18 mouse cellular contexts compared by ENCODE assay signal in genomic region chr2:93495170-93495569, GRCm38 (mm10).
"Had no signal": no experiment of that assay in that cellular context is flagged by ENCODE, and none has a peak within 500 bp of the region (broad histone marks: within the 10 kb centered on the region; RNA-seq: fewer than 3 reads in every experiment).

No protein-coding gene starts in this region.

- H3K4me2 ChIP-seq: limb, embryonic 13.5 days; liver, embryonic 15.5 days; lung, embryonic 14.5 days; midbrain, embryonic 12.5 days; neural tube, embryonic 12.5 days had no signal

- H3K4me1 ChIP-seq: liver, embryonic 15.5 days; megakaryocyte, embryonic 14.5 days; midbrain, embryonic 12.5 days had no signal

- H3K27ac ChIP-seq: kidney, postnatal 0 days; limb, embryonic 13.5 days; liver, embryonic 15.5 days; midbrain, embryonic 12.5 days; neural tube, embryonic 12.5 days had no signal

- H3K9me3 ChIP-seq: limb, embryonic 13.5 days; liver, embryonic 15.5 days; midbrain, embryonic 12.5 days; neural tube, embryonic 12.5 days had no signal

- DNase-seq: kidney, adult 9 months; kidney, postnatal 36 days; layer of hippocampus, adult 9-11 months; layer of hippocampus, postnatal 36 days; lung, embryonic 14.5 days; lung, postnatal 10 days; lung, postnatal 4 days; retina, postnatal 1 day; right cerebral cortex, postnatal 4 days; spleen, adult 18-20 months; thymus, adult 18-20 months; thymus, postnatal 14 days had no signal

- H3K27me3 ChIP-seq: liver, embryonic 15.5 days; midbrain, embryonic 12.5 days; neural tube, embryonic 12.5 days had no signal

- H3K36me3 ChIP-seq: limb, embryonic 13.5 days; liver, embryonic 15.5 days; midbrain, embryonic 12.5 days; neural tube, embryonic 12.5 days had no signal

- H3K4me3 ChIP-seq: limb, embryonic 13.5 days; liver, embryonic 15.5 days; megakaryocyte, embryonic 14.5 days; midbrain, embryonic 12.5 days; neural tube, embryonic 12.5 days had no signal

- H3K9ac ChIP-seq: limb, embryonic 13.5 days; liver, embryonic 15.5 days; lung, embryonic 14.5 days; midbrain, embryonic 12.5 days; neural tube, embryonic 12.5 days had no signal
